Mouse (Mus musculus): ENCODE measurements around the gene Rad50. TPM values are rescaled to one million over a fixed set of nuclear protein-coding genes. Genes with fewer than 3 reads are reported as not detected.

The Rad50 gene
- total RNA-seq (2021) = 10 to 100 TPM; 10.9 to 12.0 TPM
- long read RNA-seq, experiment 1, full-length matches to known transcripts = 15 of 19 reads
- long read RNA-seq, experiment 1, partial matches to known transcripts = 2 of 19 reads
- long read RNA-seq, experiment 1, other reads (novel, unspliced or antisense) = 2 of 19 reads
- long read RNA-seq, experiment 2, full-length matches to known transcripts = 9 of 9 reads
- long read RNA-seq, experiment 2, partial matches to known transcripts = 0 of 9 reads
- long read RNA-seq, experiment 2, other reads (novel, unspliced or antisense) = 0 of 9 reads

- no peak for TF ChIP-seq CTCF (IDR thresholded peaks at IDR 0.05)
These were observed at the start of gene Rad50 for GRCm38 (mm10) chr11:53706934-53707717. Rad50 (minus strand) TSS chr11:53707319.

DNA sequence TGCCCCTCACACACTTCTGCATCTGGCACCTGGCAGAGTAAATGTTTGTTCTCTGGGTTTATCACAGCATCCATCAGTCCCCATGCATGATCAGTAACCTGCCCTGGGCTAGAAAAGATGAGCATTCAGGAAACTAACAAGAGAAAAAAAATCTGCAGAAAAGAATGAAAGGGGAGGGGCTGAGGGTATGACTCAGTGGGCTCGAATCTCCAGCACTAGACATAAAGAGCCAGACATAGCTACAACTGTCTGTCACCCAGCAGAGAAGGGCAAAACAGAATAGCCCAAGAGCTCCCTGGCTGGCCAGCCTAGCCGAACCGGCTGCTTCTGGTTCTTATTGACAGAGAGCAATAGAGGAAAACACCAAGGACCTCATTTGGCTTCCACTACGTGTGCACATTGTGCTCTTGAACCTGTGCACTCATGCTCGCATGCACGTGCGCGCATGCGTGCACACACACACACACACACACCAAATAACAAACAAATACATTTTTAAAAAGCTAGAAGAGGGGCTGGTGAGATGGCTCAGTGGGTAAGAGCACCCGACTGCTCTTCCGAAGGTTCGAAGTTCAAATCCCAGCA is 48.0 kb upstream of the Rad50 start:
- no peak for DNase-seq (ENCODE audit: extremely low spot score in 1 of 2, low spot score in 2 of 2)
- no peak overlapping the region for H3K4me3 ChIP-seq
- intact Hi-C loops (cut with DNase I) = no loop called here
- no peak for TF ChIP-seq CTCF (IDR thresholded peaks at IDR 0.05)
- no peak overlapping the region for H3K27ac ChIP-seq

More at GRCm38 (mm10) chr11:53706934-53707717, at the start of gene Rad50:
- DNase-seq (ENCODE audit: extremely low spot score in 1 of 2, low spot score in 2 of 2) = peak; percentile 90
- intact Hi-C loops (cut with DNase I) = no loop called here
- Histone ChIP-seq H3K27ac (peak within 1 kb of the TSS; percentile 58), H3K4me3 (peak within 1 kb of the TSS; percentile 98)

DNA sequence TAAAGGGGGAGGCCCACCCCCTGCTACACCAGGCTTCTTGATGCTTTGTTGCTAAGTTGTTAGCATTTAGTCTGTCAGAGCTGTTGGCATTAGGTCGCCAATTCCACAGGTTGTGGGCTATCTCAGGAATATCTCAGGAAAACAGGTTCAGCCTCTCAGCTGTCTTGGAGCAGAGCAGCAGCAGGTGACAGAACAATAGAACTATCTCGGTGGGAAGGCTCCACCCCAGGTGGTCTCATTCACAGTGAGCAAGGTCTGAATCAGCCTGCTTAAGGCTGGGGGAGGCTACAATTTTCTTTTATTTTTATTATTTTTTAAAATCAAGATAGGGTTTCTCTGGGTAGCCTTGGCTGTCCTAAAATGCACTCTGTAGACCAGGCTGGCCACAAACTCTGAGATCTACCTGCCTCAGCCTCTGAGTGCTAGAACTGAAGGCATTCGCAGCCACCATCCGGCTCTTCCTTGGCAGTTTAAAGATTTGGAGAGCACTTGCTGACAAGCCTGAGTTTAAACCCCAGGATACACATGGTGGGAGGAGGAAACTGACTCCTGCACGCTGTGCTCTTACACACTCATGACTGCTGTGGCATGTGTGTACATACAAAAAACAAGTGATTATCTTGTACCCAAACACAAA is 42.7 kb upstream of the Rad50 start:
- intact Hi-C loops (cut with DNase I) = no loop called here
- Histone ChIP-seq H3K4me3 (no peak overlapping the region), H3K27ac (no peak overlapping the region)
- no peak for TF ChIP-seq CTCF (IDR thresholded peaks at IDR 0.05)
- DNase-seq (ENCODE audit: extremely low spot score in 1 of 2, low spot score in 2 of 2) = no peak

- no peak overlapping the region for H3K4me3 ChIP-seq
- DNase-seq (ENCODE audit: extremely low spot score in 1 of 2, low spot score in 2 of 2) = no peak
- H3K27ac ChIP-seq = no peak overlapping the region
- intact Hi-C loops (cut with DNase I) = no loop called here
- TF ChIP-seq CTCF (IDR thresholded peaks at IDR 0.05) = no peak
These were observed 42.2 kb upstream of the Rad50 start for GRCm38 (mm10) chr11:53749306-53749705.

DNA sequence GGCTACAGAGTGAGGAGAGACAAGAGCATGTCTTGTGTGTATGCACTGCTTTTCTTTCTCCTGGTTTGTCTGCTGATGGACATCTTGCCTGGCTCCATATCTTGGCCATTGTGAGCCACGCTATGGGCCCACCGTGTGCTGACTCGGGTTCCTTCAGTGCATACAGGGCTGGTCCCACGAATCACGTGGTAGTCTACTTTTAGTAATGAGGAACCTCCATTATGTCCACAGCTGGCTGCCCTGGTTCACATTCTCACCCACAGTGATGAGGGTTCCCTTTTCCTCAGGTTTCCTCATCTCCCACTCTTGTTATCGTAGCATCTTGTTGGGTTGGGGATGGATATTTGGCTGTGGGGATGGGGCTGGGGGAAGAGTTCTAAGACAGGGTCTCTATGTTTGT is 41.5 kb upstream of the Rad50 start:
- Histone ChIP-seq H3K4me3 (no peak overlapping the region), H3K27ac (no peak overlapping the region)
- DNase-seq (ENCODE audit: extremely low spot score in 1 of 2, low spot score in 2 of 2) = no peak
- TF ChIP-seq CTCF (IDR thresholded peaks at IDR 0.05) = no peak
- intact Hi-C loops (cut with DNase I) = no loop called here

GRCm38 (mm10) chr11:53747985-53748384 is 40.9 kb upstream of the Rad50 start:
- intact Hi-C loops (cut with DNase I) = no loop called here
- no peak overlapping the region for H3K4me3 ChIP-seq
- no peak for TF ChIP-seq CTCF (IDR thresholded peaks at IDR 0.05)
- DNase-seq (ENCODE audit: extremely low spot score in 1 of 2, low spot score in 2 of 2) = no peak
- H3K27ac ChIP-seq = no peak overlapping the region

DNA sequence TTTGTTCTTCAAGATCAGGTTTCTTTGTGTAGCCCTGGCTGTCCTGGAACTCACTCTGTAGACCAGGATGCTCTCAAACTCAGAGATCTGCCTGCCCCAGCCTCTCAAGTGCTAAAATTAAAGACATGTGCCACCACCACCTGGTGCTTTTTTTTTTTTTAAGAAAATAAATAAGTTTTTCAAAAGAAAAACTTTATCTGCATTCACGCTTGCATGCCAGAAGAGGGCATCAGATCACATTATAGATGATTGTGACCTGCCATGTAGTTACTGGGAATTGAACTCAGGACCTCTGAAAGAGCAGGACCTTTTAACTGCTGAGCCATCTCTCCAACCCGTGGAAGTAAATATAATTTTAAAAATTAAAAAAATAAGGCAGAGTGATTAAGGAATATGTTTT is 38.1 kb upstream of the Rad50 start:
- no peak for DNase-seq (ENCODE audit: extremely low spot score in 1 of 2, low spot score in 2 of 2)
- TF ChIP-seq CTCF (IDR thresholded peaks at IDR 0.05) = peak; percentile 15
- no peak overlapping the region for H3K27ac ChIP-seq
- intact Hi-C loops (cut with DNase I) = no loop called here
- H3K4me3 ChIP-seq = no peak overlapping the region

- peak; percentile 20; the same call in 1 of the 2 replicates for TF ChIP-seq CTCF (IDR thresholded peaks at IDR 0.05)
- no peak for DNase-seq (ENCODE audit: extremely low spot score in 1 of 2, low spot score in 2 of 2)
- H3K4me3 ChIP-seq = no peak overlapping the region
- H3K27ac ChIP-seq = no peak overlapping the region
- intact Hi-C loops (cut with DNase I) = no loop called here
These were observed 35.2 kb upstream of the Rad50 start for GRCm38 (mm10) chr11:53742353-53742752.

- intact Hi-C loops (cut with DNase I) = loop anchor here (1.0 to 10.0 kb wide), 3 partner anchors 113 to 317 kb away; partner anchors contain the start of gene Gm9837
These were observed 30.4 kb upstream of the Rad50 start for GRCm38 (mm10) chr11:53737573-53737946.

GRCm38 (mm10) chr11:53736771-53737572 is 29.9 kb upstream of the Rad50 start:
- no peak overlapping the region for H3K4me3 ChIP-seq
- peak; percentile 48 to 76 for DNase-seq (ENCODE audit: extremely low spot score in 1 of 2, low spot score in 2 of 2)
- peak; percentile 68 for TF ChIP-seq CTCF (IDR thresholded peaks at IDR 0.05)
- peak overlapping the region; percentile 64 for H3K27ac ChIP-seq
- intact Hi-C loops (cut with DNase I) = loop anchor here (1.0 to 10.0 kb wide), 3 partner anchors 114 to 318 kb away; partner anchors contain the start of gene Gm9837

More at GRCm38 (mm10) chr11:53737573-53737946, 30.4 kb upstream of the Rad50 start:
- peak; percentile 38 to 41 for DNase-seq (ENCODE audit: extremely low spot score in 1 of 2, low spot score in 2 of 2)
- Histone ChIP-seq H3K27ac (peak overlapping the region; percentile 64), H3K4me3 (no peak overlapping the region)
- peak; percentile 65 for TF ChIP-seq CTCF (IDR thresholded peaks at IDR 0.05)

All from left cerebral cortex, adult 2 months (tissue).